Mouse (Mus musculus): ENCODE results near the gene Gab1.

GRCm38 (mm10) chr8:80811591-80811991, 68.7 kb downstream of the Gab1 start:
- TF ChIP-seq CTCF (IDR thresholded peaks at IDR 0.05; ENCODE audit: insufficient read depth, low read depth, low read length): no peak
- no peak for TF ChIP-seq POLR2A (IDR thresholded peaks at IDR 0.05; ENCODE audit: insufficient read depth, low read depth, low read length)

Data from olfactory bulb, adult 2 months (tissue).